Mouse (Mus musculus): Measurements from ENCODE around the gene Tmem135. TPM values are rescaled to one million over a fixed set of nuclear protein-coding genes. Genes with fewer than 3 reads are reported as not detected.

The Tmem135 gene
- polyA plus RNA-seq, 1 experiment from 2014 or later = 57.9 TPM

DNA sequence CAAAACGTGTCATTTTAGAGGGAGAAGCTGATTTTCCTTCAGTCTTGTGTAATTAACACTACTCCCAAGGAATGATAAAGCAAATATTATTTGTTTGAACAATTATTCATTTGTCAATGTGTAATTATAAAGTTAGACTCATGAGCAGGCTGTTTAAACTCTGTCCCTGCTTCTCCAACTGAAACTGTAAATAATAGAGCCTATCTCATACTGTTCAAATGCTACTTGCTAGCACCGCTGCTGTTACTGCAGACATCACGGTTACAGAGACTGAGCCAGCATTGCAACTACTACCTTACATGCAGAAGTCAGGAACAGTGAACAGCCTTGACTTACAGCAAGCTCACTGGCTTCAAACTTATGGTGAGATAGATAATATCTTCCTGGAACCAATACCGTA lies 229.6 kb downstream of the Tmem135 start:
- Histone ChIP-seq H3K4me2 (replicated peaks; ENCODE audit: low read depth) (no peak overlapping the region), H3K27ac (ENCODE audit: low read depth, low read length) (no peak overlapping the region), H3K9me3 (ENCODE audit: control insufficient read depth) (no peaks in the 10 kb centered on the region), H3K9ac (ENCODE audit: low read depth, low read length) (no peak overlapping the region), H3K4me3 (ENCODE audit: low read depth, low read length) (no peak overlapping the region), H3K36me3 (ENCODE audit: control insufficient read depth, insufficient read depth) (no peaks in the 10 kb centered on the region), H3K27me3 (replicated peaks; ENCODE audit: control insufficient read depth, insufficient read depth, low read length) (no peaks in the 10 kb centered on the region), H3K4me1 (replicated peaks; ENCODE audit: control insufficient read depth, insufficient read depth, low read length) (no peaks in the 10 kb centered on the region)
- no peak for ATAC-seq
- WGBS = 62% methylated on average over 4 of the region's 4 CpGs
- TF ChIP-seq CTCF (IDR thresholded peaks at IDR 0.05; ENCODE audit: low read depth) = no peak

- no peak overlapping the region for H3K4me3 ChIP-seq (ENCODE audit: low read depth, low read length)
- H3K27ac ChIP-seq (ENCODE audit: low read depth, low read length) = no peak overlapping the region
- H3K27me3 ChIP-seq (replicated peaks; ENCODE audit: control insufficient read depth, insufficient read depth, low read length) = no peaks in the 10 kb centered on the region
- ATAC-seq = no peak
- H3K9ac ChIP-seq (ENCODE audit: low read depth, low read length) = no peak overlapping the region
- H3K36me3 ChIP-seq (ENCODE audit: control insufficient read depth, insufficient read depth) = no peaks in the 10 kb centered on the region
- 78% methylated on average over 1 of the region's 1 CpGs for WGBS
- no peaks in the 10 kb centered on the region for H3K9me3 ChIP-seq (ENCODE audit: control insufficient read depth)
- no peaks in the 10 kb centered on the region for H3K4me1 ChIP-seq (replicated peaks; ENCODE audit: control insufficient read depth, insufficient read depth, low read length)
- H3K4me2 ChIP-seq (replicated peaks; ENCODE audit: low read depth) = no peak overlapping the region
- no peak for TF ChIP-seq CTCF (IDR thresholded peaks at IDR 0.05; ENCODE audit: low read depth)
These were observed 231.0 kb downstream of the Tmem135 start for GRCm38 (mm10) chr7:89173018-89173417.

DNA sequence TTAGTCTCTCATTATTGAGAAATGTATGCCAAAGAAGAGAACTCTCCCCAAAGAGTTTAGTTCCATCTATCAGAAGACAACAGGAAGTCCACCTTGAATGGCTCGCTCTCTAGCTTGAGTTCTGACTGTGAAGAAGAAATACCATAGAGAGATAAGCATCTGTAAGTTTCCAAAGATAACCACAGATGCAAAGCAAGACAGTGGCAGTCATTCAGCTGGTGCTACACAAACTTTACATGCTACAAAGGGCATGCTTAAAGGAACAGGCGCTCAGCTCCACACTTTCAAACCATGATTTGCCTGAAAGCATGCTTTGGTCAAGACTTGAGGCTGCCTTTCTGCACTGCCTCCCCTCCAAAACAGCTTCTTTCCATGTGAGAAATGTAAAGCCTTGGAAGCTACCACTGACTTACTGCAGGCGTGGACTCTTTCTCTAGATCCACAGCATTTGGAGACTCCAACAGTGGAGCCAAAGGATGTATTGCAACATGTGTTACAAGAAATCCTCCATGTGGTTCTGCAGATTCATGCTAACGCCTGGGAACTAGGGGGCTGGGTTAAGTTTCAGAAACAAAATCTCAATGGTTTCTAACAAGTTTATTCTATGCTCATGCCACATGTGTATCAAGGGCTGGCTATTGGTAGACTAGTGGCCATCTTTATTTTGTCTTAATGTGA lies 232.1 kb downstream of the Tmem135 start:
- Histone ChIP-seq H3K4me3 (ENCODE audit: low read depth, low read length) (no peak overlapping the region), H3K9ac (ENCODE audit: low read depth, low read length) (no peak overlapping the region), H3K27ac (ENCODE audit: low read depth, low read length) (no peak overlapping the region), H3K9me3 (ENCODE audit: control insufficient read depth) (no peaks in the 10 kb centered on the region), H3K27me3 (replicated peaks; ENCODE audit: control insufficient read depth, insufficient read depth, low read length) (no peaks in the 10 kb centered on the region), H3K4me1 (replicated peaks; ENCODE audit: control insufficient read depth, insufficient read depth, low read length) (no peaks in the 10 kb centered on the region), H3K36me3 (ENCODE audit: control insufficient read depth, insufficient read depth) (no peaks in the 10 kb centered on the region), H3K4me2 (replicated peaks; ENCODE audit: low read depth) (no peak overlapping the region)
- no peak for ATAC-seq
- WGBS = 90% methylated on average over 4 of the region's 4 CpGs
- no peak for TF ChIP-seq CTCF (IDR thresholded peaks at IDR 0.05; ENCODE audit: low read depth)

GRCm38 (mm10) chr7:89168606-89169005 lies 235.4 kb downstream of the Tmem135 start:
- no peaks in the 10 kb centered on the region for H3K27me3 ChIP-seq (replicated peaks; ENCODE audit: control insufficient read depth, insufficient read depth, low read length)
- H3K4me3 ChIP-seq (ENCODE audit: low read depth, low read length) = no peak overlapping the region
- no peak overlapping the region for H3K9ac ChIP-seq (ENCODE audit: low read depth, low read length)
- no peak for ATAC-seq
- no peaks in the 10 kb centered on the region for H3K4me1 ChIP-seq (replicated peaks; ENCODE audit: control insufficient read depth, insufficient read depth, low read length)
- WGBS = 16% methylated on average over 2 of the region's 2 CpGs
- peak; percentile 99 for TF ChIP-seq CTCF (IDR thresholded peaks at IDR 0.05; ENCODE audit: low read depth)
- H3K4me2 ChIP-seq (replicated peaks; ENCODE audit: low read depth) = no peak overlapping the region
- H3K36me3 ChIP-seq (ENCODE audit: control insufficient read depth, insufficient read depth) = no peaks in the 10 kb centered on the region
- H3K9me3 ChIP-seq (ENCODE audit: control insufficient read depth) = no peaks in the 10 kb centered on the region
- H3K27ac ChIP-seq (ENCODE audit: low read depth, low read length) = no peak overlapping the region

DNA sequence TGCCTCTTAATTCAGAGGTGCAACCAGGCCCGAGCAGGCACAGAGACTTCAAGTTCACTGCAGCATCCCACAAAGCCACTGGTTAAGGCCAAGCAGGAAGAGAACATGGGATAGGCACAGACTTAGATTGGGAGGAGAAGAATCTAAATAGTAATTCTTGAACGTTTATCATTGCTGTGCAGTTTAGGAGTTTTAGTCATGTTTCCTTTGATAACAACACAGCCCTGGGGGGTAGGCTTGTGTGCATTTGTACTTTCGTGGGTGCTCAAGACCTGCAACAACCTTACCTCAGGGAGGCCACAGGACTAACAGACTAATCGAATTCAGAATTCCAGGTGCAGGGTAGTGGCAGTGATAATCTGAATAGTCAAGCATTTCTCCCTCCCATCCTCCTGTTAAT lies 238.5 kb downstream of the Tmem135 start:
- Histone ChIP-seq H3K4me2 (replicated peaks; ENCODE audit: low read depth) (no peak overlapping the region), H3K36me3 (ENCODE audit: control insufficient read depth, insufficient read depth) (no peaks in the 10 kb centered on the region), H3K9me3 (ENCODE audit: control insufficient read depth) (no peaks in the 10 kb centered on the region), H3K27ac (ENCODE audit: low read depth, low read length) (no peak overlapping the region), H3K4me3 (ENCODE audit: low read depth, low read length) (no peak overlapping the region), H3K4me1 (replicated peaks; ENCODE audit: control insufficient read depth, insufficient read depth, low read length) (no peaks in the 10 kb centered on the region), H3K9ac (ENCODE audit: low read depth, low read length) (no peak overlapping the region), H3K27me3 (replicated peaks; ENCODE audit: control insufficient read depth, insufficient read depth, low read length) (no peaks in the 10 kb centered on the region)
- no peak for TF ChIP-seq CTCF (IDR thresholded peaks at IDR 0.05; ENCODE audit: low read depth)
- 79% methylated on average over 4 of the region's 4 CpGs for WGBS
- no peak for ATAC-seq

DNA sequence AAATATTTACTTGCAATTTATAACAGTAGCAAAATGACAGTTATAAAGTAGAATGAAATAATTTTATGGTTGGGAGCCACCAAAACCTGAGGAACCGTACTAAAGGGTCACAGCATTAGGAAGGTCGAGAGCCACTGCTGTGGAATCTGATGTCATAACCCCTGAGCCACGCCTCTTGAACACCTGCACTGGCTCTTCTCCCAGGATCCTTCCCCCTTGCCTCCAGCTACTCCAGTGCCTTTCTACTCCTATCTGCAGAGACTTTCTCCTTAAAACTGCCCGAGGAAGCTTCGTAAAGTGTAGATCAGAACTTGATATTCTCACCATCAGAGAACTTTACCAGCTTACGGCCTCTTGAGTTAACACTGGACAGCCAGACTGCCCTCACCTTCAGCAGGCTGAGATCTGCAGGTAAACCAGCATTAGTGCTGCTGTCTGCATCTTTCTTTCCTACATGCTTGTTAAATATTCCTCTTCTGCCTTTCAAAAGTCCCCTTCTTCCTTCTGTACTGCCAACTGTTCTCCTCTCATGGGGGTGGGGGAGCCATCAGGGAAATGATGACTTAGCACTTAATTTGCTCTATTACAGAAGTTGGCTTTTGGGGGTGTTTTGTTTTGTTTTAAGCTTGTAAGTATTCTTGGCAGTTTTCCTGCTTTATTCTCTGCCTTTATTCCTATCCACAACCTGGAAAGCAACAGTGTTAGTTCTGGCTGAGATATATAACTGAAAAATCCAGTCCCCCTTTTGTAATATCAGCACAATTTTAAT lies 242.2 kb downstream of the Tmem135 start:
- no peak overlapping the region for H3K4me2 ChIP-seq (replicated peaks; ENCODE audit: low read depth)
- ATAC-seq = no peak
- no peak overlapping the region for H3K4me3 ChIP-seq (ENCODE audit: low read depth, low read length)
- no peaks in the 10 kb centered on the region for H3K27me3 ChIP-seq (replicated peaks; ENCODE audit: control insufficient read depth, insufficient read depth, low read length)
- no peak for TF ChIP-seq CTCF (IDR thresholded peaks at IDR 0.05; ENCODE audit: low read depth)
- no peaks in the 10 kb centered on the region for H3K4me1 ChIP-seq (replicated peaks; ENCODE audit: control insufficient read depth, insufficient read depth, low read length)
- H3K27ac ChIP-seq (ENCODE audit: low read depth, low read length) = no peak overlapping the region
- H3K9me3 ChIP-seq (ENCODE audit: control insufficient read depth) = no peaks in the 10 kb centered on the region
- 62% methylated on average over 6 of the region's 6 CpGs for WGBS
- H3K9ac ChIP-seq (ENCODE audit: low read depth, low read length) = no peak overlapping the region
- peaks cover 5% of the 10 kb centered on the region; the same call in 1 of the 2 replicates for H3K36me3 ChIP-seq (ENCODE audit: control insufficient read depth, insufficient read depth)

Data from intestine, postnatal 0 days (tissue).